Mouse (Mus musculus) heart, postnatal 0 days (tissue): ENCODE results near the gene Izumo4. TPM values are rescaled to one million over a fixed set of nuclear protein-coding genes. Genes with fewer than 3 reads are reported as not detected.
A peak's percentile ranks its signal among the peaks of the same experiment; 100 is the strongest.

ENCODE experiments used
- ATAC-seq: fragments of 200-750 bp; cut with Nextera tagmentation; 2 replicates; pipeline ENCODE4 v1.8.0; 2017; ENCODE audit warnings: low read depth, moderate number of reproducible peaks, moderate library complexity; ENCODE audit not compliant: insufficient read depth
- DNase-seq: peaks from one replicate; pipeline ENCODE4 v3.0.0-alpha.2; 2016; ENCODE audit warnings: low spot score
- H3K27ac ChIP-seq: fragments of 300-500 bp; sonication (generic); 2 replicates; pipeline ENCODE4 v1.5.1; 2014; ENCODE audit warnings: low read depth, mild to moderate bottlenecking
- H3K27me3 ChIP-seq: fragments of 300-500 bp; sonication (generic); 2 replicates; pipeline ENCODE4 v1.6.1; 2014; ENCODE audit warnings: low read length, mixed read lengths; ENCODE audit not compliant: control insufficient read depth, insufficient read depth
- H3K36me3 ChIP-seq: fragments of 300-500 bp; sonication (generic); replicated peaks from 2 replicates; pipeline ENCODE4 v1.6.1; 2014; ENCODE audit warnings: low read length, mixed read lengths; ENCODE audit not compliant: control insufficient read depth, insufficient read depth
- H3K4me1 ChIP-seq: fragments of 300-500 bp; sonication (generic); 2 replicates; pipeline ENCODE4 v1.6.1; 2014; ENCODE audit warnings: antibody characterized with exemption; ENCODE audit not compliant: control insufficient read depth, insufficient read depth
- H3K4me2 ChIP-seq: fragments of 300-500 bp; sonication (generic); 2 replicates; pipeline ENCODE4 v1.6.1; 2014; ENCODE audit warnings: low read depth, mild to moderate bottlenecking, low read length, moderate library complexity
- H3K4me3 ChIP-seq: fragments of 300-500 bp; sonication (generic); 2 replicates; pipeline ENCODE4 v1.5.1; 2014; ENCODE audit warnings: low read depth, low read length
- H3K9ac ChIP-seq: fragments of 300-500 bp; sonication (generic); replicated peaks from 2 replicates; pipeline ENCODE4 v1.6.1; 2014; ENCODE audit warnings: low read depth, low read length, mixed read lengths
- H3K9me3 ChIP-seq: fragments of 300-500 bp; sonication (generic); replicated peaks from 2 replicates; pipeline ENCODE4 v1.6.1; 2016; ENCODE audit warnings: low read length; ENCODE audit not compliant: control insufficient read depth
- CTCF ChIP-seq: IDR thresholded peaks from 2 replicates; pipeline ENCODE4 v1.5.1; 2016; ENCODE audit warnings: antibody characterized with exemption, control low read depth, low read depth
- EP300 ChIP-seq: IDR thresholded peaks from 2 replicates; pipeline ENCODE4 v1.6.1; 2016; ENCODE audit warnings: antibody characterized with exemption, low read depth
- WGBS: fragments of 180-500 bp; shearing (Covaris S2); extraction: QIAGEN DNeasy Blood & Tissue Kit; methylation state at CpG from one replicate; pipeline ENCODE4 v1.1.7; 2014; 5-methylcytosine and 5-hydroxymethylcytosine counted together
- polyA plus RNA-seq: library from polyadenylated mRNA; unstranded; fragments of >200 nt; fragmentation: Nextera tagmentation; extraction: Ambion mirVana; gene quantifications from 2 replicates; pipeline ENCODE4 v1.2.1, GENCODE M21; 2015
- total RNA-seq: library from RNA; depleted of rRNA; stranded (reverse); fragments of >200 nt; gene quantifications from 2 replicates; pipeline ENCODE4 v1.2.3, GENCODE M21; 2014; ENCODE audit warnings: low replicate concordance

The Izumo4 gene
- total and polyA plus RNA-seq, 2 experiments from 2014 or later: 3.6 to 6.9 TPM

GRCm38 (mm10) chr10:80671251-80671650, 30.7 kb upstream of the Izumo4 start:
- ATAC-seq (no peak), DNase-seq (no peak)
- TF ChIP-seq EP300 (no peak), CTCF (no peak)
- peak overlapping the region; percentile 26 for H3K9ac ChIP-seq
- H3K4me3 ChIP-seq: no peak overlapping the region
- no peak overlapping the region for H3K27ac ChIP-seq
- H3K27me3 ChIP-seq: no peaks in the 10 kb centered on the region
- 73% methylated on average over 4 of the region's 4 CpGs for WGBS
- peaks cover 50% of the 10 kb centered on the region for H3K4me1 ChIP-seq
- H3K4me2 ChIP-seq: no peak overlapping the region
- H3K9me3 ChIP-seq: no peaks in the 10 kb centered on the region
- peaks cover 56% of the 10 kb centered on the region for H3K36me3 ChIP-seq

- 79% methylated on average over 11 of the region's 11 CpGs for WGBS
- Histone ChIP-seq H3K9ac (peak overlapping the region; percentile 12; the same call in 1 of the 2 replicates), H3K4me3 (no peak overlapping the region), H3K36me3 (peaks cover 48% of the 10 kb centered on the region), H3K4me1 (peaks cover 53% of the 10 kb centered on the region), H3K4me2 (no peak overlapping the region), H3K27me3 (no peaks in the 10 kb centered on the region), H3K27ac (no peak overlapping the region), H3K9me3 (no peaks in the 10 kb centered on the region)
- TF ChIP-seq EP300 (no peak), CTCF (no peak)
- ATAC-seq (no peak), DNase-seq (no peak)
Observed at GRCm38 (mm10) chr10:80671936-80672690, 29.9 kb upstream of the Izumo4 start.

GRCm38 (mm10) chr10:80673690-80674089, 28.3 kb upstream of the Izumo4 start:
- no peaks in the 10 kb centered on the region for H3K9me3 ChIP-seq
- H3K36me3 ChIP-seq: peaks cover 32% of the 10 kb centered on the region
- H3K4me2 ChIP-seq: peak overlapping the region; percentile 69
- TF ChIP-seq CTCF (no peak), EP300 (no peak)
- no peaks in the 10 kb centered on the region for H3K27me3 ChIP-seq
- H3K27ac ChIP-seq: peak overlapping the region; percentile 92
- no peak for DNase-seq
- peak overlapping the region; percentile 94 for H3K4me3 ChIP-seq
- peak overlapping the region; percentile 98 for H3K9ac ChIP-seq
- no peak for ATAC-seq
- WGBS: 84% methylated on average over 3 of the region's 3 CpGs
- peaks cover 67% of the 10 kb centered on the region for H3K4me1 ChIP-seq

GRCm38 (mm10) chr10:80674161-80674711, 27.7 kb upstream of the Izumo4 start:
- TF ChIP-seq EP300 (no peak), CTCF (no peak)
- peak overlapping the region; percentile 69 for H3K4me2 ChIP-seq
- DNase-seq (no peak), ATAC-seq (no peak)
- WGBS: 19% methylated on average over 5 of the region's 5 CpGs
- H3K27me3 ChIP-seq: no peaks in the 10 kb centered on the region
- H3K4me1 ChIP-seq: peaks cover 73% of the 10 kb centered on the region
- peak overlapping the region; percentile 94 for H3K4me3 ChIP-seq
- no peaks in the 10 kb centered on the region for H3K9me3 ChIP-seq
- H3K9ac ChIP-seq: peak overlapping the region; percentile 98
- H3K36me3 ChIP-seq: peaks cover 26% of the 10 kb centered on the region
- H3K27ac ChIP-seq: peak overlapping the region; percentile 92

- no peaks in the 10 kb centered on the region for H3K9me3 ChIP-seq
- H3K27ac ChIP-seq: peak overlapping the region; percentile 92
- H3K4me2 ChIP-seq: peak overlapping the region; percentile 69
- H3K4me3 ChIP-seq: peak overlapping the region; percentile 94
- peaks cover 72% of the 10 kb centered on the region for H3K4me1 ChIP-seq
- WGBS: 7% methylated on average over 6 of the region's 6 CpGs
- H3K27me3 ChIP-seq: no peaks in the 10 kb centered on the region
- no peak for TF ChIP-seq CTCF
- TF ChIP-seq EP300: no peak
- ATAC-seq (no peak), DNase-seq (no peak)
- H3K9ac ChIP-seq: peak overlapping the region; percentile 98
- peaks cover 19% of the 10 kb centered on the region for H3K36me3 ChIP-seq
Observed at GRCm38 (mm10) chr10:80674851-80675404, 27.1 kb upstream of the Izumo4 start.
